Mouse (Mus musculus) adrenal gland, adult 18-20 months (tissue): ENCODE measurements around the gene Sdhaf1. TPM values are rescaled to one million over a fixed set of nuclear protein-coding genes. Genes with fewer than 3 reads are reported as not detected.
A peak's percentile ranks its signal among the peaks of the same experiment; 100 is the strongest.

ENCODE experiments used
- DNase-seq, 2 experiments: peaks; one replicate each; pipeline ENCODE4 v3.0.0; 2021 to 2022; ENCODE audit warnings: low spot score in 2 of 2
- long read RNA-seq, 2 experiments: library from polyadenylated mRNA; stranded (forward); transcript quantifications; one replicate each; pipeline ENCODE4 v2.0.0; 2021
- total RNA-seq, 2 experiments: library from RNA; stranded (reverse); gene quantifications; 1 replicate in 1 of 2; 2 replicates in 1 of 2; pipeline ENCODE4 v1.2.3; 2021

The Sdhaf1 gene
- total RNA-seq, result 10 to 100 TPM in 1 of 2 experiments, 1 to 10 TPM in 1; 8.8 to 12.0 TPM
- long read RNA-seq, experiment 1, transcript Sdhaf1-201 (1 exons, 2,490 nt), result major isoform, 13 of 13 reads
- long read RNA-seq, experiment 1, partial matches to known transcripts, result 0 of 13 reads
- long read RNA-seq, experiment 1, other reads (novel, unspliced or antisense), result 0 of 13 reads
- long read RNA-seq, experiment 2, transcript Sdhaf1-201 (1 exons, 2,490 nt), result major isoform, 53 of 53 reads
- long read RNA-seq, experiment 2, partial matches to known transcripts, result 0 of 53 reads
- long read RNA-seq, experiment 2, other reads (novel, unspliced or antisense), result 0 of 53 reads

DNA sequence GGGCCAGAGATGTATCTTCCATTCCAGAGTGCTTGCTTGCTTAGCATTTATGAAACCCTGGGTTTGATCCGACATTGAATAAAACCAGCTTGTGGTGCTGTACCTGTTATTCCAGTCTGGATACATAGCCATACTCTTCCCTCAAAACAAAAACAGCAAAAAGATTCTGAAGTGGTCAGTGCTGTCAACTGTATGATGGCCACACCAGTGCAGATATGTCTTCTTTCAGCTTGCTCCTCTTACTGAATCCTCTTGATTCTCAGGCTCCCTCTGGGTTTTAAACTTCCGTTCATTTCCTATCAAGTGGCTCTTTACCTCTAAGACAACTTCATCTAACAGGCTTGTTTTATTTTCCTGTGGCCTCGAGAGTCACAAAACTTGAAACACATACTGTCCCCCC, at the start of gene Sdhaf1:
Gene Sdhaf1 (minus strand): TSS at position 101 of the 400 bp plus-strand sequence.
- DNase-seq, result no peak

DNA sequence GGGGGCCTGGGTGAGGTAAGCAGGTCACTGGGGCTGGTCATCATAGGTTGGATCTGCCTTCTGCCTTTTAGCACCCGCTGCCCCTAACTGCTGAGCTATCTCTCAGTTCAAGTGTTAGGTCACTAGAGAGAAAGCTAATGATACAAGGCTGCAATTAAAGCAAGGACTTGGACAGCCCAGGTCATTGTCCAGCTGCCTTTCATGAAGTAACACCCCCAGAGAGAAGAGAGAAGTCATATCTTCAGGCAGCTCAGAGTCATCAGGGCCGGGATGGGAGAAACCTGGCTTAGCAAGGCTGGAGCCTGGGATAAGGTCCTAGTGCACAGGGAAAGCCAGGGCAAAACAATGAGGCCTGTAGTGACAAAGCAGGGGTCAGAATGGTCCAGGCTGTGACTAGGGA, 43.8 kb upstream of the Sdhaf1 start:
- DNase-seq, result no peak

DNA sequence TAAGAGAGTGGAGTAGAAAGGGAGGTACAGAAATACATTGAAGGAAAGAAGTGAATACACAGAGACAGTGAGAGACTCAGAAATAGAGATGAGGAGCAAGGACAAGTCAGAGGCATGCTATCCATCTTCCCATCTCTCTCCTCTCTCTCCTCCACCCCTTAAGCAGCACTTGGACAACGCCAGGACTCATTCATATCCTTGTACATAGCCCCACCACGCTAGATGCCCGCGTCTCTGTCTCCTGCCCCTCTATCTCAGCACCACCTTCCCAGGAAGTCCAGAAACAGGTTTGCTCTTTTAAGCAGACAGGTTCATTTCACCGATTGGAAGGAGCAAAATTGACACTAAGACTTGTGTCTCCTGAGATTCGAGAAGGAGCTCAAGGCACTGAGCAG, 39.6 kb upstream of the Sdhaf1 start:
- no peak for DNase-seq

DNA sequence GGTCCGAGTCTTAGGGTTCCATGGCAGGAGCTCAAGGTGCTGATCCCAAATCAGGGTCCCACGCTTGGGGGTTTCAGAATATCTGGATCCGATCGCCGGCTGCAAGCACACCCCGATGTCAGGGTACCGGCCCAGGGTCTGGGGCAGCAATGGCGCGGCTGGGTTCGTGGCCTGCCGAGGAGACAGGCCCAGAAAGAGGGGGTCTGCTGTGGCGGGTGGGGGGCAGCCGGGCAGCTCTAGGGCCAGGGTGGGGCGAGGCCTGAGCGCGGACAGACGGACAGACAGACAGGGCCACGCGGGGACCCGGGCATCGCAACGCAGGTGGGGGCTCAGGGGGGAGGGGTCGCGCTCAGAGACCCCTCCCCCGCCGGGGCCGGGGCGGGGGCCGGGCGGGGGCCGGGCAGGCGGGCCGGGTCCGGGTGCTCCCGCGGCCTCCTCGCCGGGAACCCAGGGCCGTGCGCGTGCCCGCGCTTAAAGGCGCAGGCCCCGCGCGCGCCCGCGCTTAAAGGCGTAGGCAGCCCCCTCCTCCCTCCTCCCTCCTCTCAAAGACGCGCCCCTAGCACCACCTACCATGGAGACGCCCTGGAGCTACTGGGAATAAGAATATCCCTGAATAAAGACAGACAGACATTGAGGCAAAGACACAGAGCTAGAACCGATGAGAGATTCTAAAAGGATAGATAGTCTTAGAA, 39.1 kb upstream of the Sdhaf1 start, which contains the start of gene Lrfn3:
Gene Lrfn3 (minus strand): TSS at position 121 of the 692 bp plus-strand sequence.
- peak; percentile 36 to 48 for DNase-seq

DNA sequence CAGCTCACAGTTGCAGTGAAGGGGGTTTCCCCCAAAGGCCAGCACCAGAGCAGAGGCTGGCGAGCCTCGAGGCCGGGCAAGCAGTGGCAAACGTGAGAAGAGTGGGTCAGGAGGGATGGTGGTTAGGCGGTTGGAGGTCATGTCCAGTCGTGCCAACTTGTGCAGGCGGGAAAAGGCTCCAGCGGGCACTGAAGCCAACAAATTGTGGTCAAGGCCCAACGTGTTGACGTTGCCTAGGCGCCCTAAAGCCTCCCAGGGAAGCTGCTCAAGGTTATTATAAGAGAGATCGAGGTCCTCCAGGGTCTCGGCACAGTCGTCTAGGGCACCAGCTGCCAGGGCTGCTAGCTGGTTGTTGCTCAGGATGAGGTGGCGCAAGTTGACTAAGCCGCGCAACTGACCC, 36.3 kb upstream of the Sdhaf1 start:
- no peak for DNase-seq

DNA sequence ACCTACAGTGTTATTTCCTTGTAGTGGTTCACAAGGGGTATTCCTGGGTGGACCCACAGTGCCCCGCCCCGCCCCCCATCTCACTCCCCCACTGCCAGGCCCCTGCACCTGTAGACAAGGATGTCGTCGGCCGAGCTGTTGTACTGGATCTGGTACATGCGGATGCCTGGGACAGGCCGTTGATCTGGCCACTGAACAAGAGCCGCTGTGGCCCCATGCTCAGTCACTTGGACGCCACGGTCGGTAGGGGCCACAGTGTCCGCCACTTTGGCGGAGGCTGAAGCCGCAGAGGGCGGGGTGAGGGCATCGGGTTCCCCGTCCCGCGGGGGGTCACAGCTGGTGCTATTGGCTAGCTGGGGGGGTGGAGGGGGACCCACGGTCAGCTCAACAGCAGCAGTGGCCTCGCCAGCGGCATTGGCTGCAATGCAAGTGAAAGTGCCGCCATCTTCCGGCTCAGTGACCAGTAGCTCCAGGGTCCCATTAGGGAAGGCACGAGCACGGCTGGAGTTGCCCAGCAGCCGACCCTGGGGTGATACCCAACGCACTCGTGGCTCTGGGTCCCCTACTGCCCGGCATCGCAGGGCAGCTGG, 35.7 kb upstream of the Sdhaf1 start:
- no peak for DNase-seq

DNA sequence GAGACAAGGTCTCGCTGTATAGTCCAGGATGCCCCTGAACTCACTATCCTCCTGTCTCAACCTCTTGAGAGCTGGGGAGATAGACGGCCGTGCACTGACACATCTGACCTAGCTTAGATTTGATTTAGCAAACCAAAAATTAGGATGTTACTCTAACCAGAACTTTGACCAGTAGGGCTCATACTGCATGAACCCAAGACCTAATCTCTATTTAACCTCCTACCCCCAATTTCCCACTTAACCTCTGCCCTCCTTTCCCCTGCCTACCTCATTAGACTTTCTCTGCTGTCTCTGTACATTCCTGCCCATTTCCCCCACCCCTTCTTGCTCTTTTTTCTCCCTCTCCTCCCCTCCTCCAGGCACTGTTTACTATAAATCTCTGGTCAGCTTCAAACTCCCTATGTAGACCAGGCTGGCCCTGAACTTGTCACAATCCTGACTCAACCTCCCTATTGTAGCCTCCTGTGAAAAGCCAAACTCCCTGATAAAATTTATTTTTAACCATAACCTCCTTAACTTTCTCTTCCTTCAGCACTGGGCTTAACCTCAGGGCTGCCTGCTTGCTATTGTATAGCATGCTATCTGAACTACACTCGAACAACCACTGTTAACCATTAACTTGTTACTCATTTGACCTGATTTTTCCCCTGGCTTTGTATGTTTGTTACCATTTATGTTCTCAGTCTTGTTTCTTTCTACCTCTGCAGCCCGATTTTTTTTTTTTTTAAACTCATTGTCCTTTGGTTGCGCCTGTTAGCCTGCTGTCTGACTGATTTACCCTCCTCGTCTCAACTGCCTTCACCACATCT, 34.9 kb upstream of the Sdhaf1 start:
- DNase-seq, result no peak

DNA sequence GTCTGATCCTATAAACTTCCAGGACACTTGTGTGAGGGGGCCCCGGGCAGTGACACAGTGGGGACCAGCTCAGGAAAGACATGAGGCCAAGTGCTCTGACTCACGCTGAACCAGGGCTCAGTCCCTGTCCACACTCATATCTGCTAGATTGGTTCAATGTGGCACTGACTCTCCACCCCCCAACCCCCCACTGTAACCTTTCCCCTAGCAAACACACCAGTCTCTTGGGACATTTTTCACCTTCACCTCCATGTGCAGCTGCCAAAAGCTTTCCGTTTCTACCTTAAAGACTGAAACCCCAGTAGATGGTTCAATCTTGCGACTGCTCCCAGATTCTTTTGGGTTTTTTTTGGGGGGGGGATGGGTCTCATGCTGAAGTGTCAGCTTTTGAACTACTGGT, 30.4 kb upstream of the Sdhaf1 start:
- no peak for DNase-seq

DNA sequence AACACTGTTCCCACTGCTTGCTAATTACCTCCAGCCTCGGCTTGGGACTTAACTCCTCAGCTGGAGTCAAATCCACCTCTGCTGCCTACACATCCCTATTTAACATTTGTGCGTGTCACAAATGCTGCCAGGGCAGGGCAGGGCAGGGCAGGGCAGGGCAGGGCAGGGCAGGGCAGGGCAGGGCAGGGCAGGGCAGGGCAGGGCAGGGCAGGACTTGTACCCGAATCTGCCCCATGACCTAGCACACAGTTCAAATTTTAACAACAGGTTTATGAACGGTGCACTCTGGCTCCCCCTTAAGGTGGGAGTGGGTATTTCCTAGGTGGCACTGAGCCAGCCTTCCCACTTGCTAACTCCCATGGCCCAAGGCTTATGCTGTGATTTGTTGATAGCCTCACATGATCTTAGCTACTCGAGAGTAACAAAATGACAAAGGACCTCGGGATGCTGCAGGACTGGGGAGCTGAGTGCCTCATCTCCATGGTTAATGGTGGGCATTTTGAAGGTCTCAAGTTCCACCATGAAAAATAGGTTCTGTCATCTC, 29.7 kb upstream of the Sdhaf1 start:
- peak; percentile 66 to 70 for DNase-seq

DNA sequence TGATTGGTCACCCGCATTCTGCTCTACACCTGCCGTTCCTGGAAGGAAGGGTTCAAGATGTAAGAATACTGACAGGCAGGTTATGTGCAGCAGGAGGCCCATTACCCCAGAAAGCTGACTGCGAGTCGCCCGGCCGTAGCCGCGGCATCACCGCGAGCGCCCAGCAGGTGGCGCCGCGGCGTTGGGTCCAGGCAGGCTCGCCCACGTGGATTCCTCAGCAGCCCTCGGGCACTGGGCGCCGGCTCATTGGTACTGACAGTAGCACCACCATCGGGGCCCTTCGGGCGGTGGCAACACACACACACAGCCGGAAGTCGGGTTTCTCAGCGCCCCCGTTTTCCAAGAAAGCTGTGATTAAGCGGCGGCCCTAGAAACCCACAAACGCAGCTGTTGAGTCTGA, 24.1 kb upstream of the Sdhaf1 start:
- peak; percentile 65 to 70 for DNase-seq

DNA sequence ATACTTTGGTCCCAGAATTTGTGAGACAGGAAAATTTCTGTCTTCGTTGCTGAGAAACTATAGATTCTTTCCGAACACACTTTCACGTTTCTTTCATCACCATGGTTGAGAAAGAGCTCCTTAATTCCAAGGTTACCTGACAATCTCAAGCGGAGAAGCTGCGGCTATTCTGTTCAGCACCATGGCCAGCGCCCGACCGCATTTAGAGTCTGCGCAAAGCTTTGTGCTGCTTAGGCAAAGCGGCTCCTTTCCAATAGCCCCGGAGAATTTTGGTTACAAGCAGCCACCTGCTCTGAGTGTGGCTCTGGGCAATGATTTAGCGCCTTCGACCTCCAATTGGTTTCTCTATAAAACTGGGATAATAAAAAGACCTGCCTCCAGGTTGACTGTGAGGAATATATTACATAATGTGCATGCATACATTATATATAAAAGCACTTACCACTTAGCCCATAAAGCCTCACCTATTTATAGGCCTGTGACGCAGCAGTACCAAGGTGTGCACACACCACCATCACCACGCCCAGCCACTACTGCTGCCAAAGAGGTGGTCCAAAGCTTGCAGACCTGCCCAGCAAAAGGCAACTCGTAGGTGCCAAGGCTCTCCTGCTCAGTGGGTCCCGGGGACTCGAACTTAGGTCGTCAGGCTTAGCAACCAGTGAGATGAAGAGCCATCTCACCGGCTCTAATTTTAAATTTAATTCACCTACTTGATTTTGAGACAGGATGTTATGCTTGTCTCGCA, 23.1 kb upstream of the Sdhaf1 start:
- DNase-seq, result peak; percentile 59 to 67

DNA sequence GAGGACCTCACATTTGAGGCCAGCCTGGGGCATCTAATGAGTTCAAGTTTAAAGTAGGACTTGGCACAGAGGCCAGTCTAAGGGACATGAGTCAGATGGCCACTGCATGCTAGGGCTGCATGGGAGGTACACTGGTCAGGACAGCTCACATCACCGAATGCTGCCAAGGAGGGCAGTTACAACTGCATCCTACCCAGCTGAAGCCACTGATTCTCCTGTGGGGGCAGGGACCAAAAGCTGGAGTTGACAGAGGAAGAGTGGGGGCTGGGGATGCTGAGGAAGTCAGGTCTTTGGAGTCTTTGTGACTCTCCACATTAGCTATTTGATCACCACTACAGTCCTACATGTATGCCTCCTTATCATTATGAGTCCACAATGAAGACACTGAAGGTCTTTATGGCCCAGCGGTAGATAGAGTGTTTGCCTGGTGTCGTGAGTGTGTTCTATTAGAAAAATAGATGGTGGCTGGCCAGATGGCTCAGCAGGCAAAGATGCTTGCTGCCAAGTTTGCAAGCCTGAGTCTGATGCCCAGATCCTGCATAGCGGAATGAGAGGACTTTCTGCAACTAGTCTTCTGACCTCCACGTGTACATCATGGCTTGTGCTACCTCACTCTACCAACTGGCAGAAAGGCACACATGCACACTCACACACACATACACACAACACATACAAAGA, 15.9 kb upstream of the Sdhaf1 start:
- DNase-seq, result no peak

DNA sequence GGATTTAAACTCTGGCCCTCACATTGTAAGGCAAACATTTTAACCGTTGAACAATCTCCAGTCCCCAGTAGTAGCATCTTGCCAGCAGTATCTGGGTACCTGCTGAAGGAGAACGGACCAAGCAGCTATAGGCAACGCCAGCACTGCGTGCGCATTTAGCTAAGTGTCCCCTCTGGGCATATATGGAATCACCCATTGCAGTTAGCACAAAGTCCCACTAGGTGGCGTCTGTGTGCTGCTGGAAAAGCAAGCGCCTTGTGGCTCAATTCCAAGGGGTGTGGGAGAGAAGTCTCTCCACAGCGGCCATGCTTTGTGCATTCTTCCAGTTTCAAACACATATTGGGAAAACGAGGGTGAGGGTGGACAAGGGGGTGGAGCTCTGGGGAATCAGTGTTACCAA, 12.7 kb upstream of the Sdhaf1 start:
- peak; percentile 70 to 73 for DNase-seq

DNA sequence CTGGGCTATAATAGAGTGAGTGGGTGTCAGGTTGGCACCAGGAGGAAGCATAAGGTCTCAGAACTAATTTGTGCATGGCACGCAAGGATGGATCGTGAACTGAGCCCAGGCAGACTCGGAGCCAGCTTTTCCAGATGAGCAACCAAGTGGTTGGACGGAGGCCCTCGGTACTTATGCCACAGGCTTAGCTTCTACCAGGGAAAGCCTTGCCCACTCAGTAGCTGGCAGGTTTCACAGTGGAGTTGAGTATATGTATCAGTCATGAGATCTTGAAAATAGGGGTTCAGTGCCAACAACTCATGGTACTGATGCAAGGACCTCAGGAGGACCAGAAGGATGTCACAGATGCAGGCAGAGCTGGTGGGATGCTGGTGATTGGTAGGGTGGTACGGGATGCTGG, 12.0 kb upstream of the Sdhaf1 start:
- no peak for DNase-seq

DNA sequence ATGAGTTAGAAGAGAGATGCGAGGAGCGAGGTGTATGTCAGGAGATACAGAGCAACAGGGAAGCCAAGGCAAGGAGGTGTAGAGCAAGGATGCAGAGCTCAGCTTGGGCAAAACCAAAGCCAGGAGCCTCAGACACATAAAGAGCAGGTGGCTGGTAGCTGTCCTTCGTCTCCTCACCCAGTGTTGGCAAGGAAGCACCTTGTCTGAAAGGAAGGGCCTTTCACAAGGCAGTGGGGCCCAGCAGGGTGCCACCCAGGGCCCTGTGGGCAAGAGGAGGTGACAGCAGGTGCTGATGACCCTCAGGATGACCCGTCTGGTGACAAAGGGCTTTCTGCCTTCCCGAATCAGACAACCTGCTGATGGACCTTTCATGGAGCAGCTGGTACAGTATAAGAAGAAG, 10.9 kb upstream of the Sdhaf1 start:
- no peak for DNase-seq

DNA sequence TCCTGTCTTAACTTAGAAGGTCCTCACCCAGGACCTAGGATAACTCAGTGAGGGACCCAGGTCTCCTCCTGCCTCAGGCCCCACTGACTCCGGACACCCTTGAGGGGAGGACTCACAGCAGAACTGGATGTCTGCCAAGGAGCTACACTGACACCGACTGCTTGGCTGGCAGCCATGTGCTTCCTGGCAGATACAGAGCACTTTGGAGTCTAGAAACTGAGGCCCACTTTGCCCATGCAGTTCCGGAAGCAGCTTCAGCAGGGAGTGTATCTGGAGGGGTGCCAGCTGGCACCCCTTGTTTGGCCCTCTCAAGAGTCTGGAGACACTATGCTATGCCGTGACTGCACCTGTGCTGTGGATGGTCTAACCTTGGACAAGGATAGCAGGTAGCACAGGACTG, 9.7 kb upstream of the Sdhaf1 start:
- DNase-seq, result peak; percentile 60 to 72

DNA sequence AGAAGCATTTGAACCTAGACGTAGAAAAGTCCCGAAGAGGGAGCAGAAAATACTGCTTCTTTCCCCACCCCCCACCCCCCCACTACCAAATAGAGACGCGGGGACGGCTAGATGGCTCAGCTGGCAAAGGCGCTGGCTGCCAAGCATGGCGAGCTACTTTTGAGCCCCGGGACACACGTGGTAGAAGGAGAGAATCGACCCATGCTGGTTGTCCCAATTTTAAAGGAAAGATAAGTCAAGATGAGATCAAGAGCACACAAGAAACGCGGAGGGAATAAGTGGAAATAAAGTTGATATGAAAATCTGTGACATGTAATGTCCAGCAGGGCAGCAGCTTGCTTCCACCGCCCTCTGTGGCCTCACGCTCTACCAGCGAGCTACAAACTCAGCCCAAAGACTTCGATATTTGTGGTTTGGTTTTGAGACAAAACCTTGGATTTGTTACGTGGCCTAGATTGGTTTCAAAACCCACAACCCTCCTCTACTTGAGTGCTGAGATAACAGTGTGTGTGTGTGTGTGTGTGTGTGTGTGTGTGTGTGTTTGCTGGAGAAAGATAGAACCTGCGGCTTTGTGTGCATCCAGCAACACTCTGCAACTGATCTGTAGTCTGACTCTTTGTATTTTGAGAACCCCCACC, 9.0 kb upstream of the Sdhaf1 start:
- DNase-seq, result no peak

DNA sequence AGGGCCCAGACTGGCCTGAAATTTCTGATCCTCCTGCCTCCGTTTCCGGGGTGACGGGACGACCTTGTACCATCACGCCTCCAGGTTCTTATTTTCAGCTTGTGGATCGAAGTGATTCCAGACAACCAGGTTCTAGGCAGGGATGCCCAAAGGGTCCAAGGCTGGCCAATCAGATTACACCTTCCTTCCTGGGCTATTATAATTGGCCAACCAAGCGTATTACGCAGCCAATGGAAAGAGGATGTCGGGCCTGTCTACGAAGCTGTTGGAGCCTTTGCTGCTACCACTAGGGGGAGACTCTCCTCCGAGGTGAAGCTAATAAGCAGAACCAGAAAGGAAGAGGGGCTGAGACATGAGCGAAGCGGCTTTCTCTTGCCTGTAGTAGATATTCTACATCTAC, 8.2 kb upstream of the Sdhaf1 start:
- peak; percentile 50 to 54 for DNase-seq

DNA sequence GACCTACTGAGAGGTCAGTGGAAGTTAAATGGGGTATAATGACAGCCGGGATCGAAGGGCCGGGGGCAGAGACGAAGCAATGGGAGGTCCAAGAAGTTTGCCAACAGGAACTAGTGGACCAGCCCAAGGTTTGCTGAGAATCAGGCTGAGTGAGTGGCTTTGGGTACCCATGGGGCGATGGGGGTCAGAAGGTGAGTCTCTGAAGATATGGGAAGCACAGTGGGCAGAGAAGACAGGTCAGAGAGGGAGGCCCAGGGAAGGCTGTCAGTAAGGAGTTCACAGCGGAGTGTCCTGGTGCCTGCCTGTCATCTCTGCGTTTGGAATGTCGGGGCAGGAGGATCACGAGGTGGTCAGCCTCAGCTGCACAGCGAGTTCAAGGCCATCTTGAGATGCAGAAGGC, 4.7 kb upstream of the Sdhaf1 start:
- no peak for DNase-seq
